Mouse (Mus musculus) liver, postnatal 0 days (tissue): ENCODE results near the gene Tarsl2.

ENCODE experiments used
- CTCF ChIP-seq: sonication (generic); IDR thresholded peaks from 2 replicates; pipeline ENCODE4 v1.5.1; 2016; ENCODE audit warnings: antibody characterized with exemption, low read depth
- EP300 ChIP-seq: IDR thresholded peaks from 2 replicates; pipeline ENCODE4 v1.6.1; 2016; ENCODE audit warnings: antibody characterized with exemption, low read depth, mild to moderate bottlenecking

DNA sequence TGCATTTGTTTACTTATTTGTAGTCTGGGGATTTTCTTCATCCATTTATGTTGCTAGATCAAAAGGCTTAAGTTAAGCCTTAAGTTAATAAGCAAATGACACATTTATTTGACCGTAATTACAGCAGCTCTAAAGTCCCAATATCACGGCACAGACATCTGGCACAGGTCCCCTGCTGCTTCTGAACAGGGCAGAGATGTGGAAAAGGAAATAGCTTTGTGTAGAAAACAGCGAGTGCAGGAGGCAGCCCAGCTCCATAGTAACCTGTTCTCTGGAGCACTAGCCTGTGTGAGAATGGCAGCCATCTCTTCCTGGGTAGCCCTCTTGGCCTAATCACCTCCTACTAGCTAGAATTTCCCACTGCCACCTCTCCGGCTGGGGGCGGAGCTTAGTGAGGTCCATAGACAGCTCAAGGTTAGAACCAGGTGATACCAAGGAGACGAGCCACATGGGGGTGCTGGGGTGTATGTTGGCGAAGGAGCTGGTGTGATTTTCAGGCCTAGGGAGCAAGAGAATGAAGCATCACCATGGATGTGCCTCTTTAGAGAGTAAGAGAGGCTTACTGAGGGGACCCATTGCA is 39.6 kb downstream of the Tarsl2 start:
- no peak for TF ChIP-seq CTCF
- no peak for TF ChIP-seq EP300
